Mouse (Mus musculus) neutrophil, adult 5-6 weeks (primary cell): Measurements from ENCODE around the gene Abhd5. TPM values are rescaled to one million over a fixed set of nuclear protein-coding genes. Genes with fewer than 3 reads are reported as not detected.

Source experiments
- ATAC-seq: fragments of 151-379, 151-347 bp; 2 replicates; pipeline ENCODE4 v1.8.0; 2017; ENCODE audit warnings: mild to moderate bottlenecking, moderate TSS enrichment; ENCODE audit not compliant: insufficient number of reproducible peaks, poor library complexity, low FRiP score, severe bottlenecking; ENCODE audit errors: extremely low read depth
- total RNA-seq: library from RNA; stranded (forward); fragments of 200-1000 nt; gene quantifications from 2 replicates; pipeline ENCODE4 v1.2.3, GENCODE M21; 2017

The Abhd5 gene
- total RNA-seq, 1 experiment from 2014 or later, result 26.0 TPM

DNA sequence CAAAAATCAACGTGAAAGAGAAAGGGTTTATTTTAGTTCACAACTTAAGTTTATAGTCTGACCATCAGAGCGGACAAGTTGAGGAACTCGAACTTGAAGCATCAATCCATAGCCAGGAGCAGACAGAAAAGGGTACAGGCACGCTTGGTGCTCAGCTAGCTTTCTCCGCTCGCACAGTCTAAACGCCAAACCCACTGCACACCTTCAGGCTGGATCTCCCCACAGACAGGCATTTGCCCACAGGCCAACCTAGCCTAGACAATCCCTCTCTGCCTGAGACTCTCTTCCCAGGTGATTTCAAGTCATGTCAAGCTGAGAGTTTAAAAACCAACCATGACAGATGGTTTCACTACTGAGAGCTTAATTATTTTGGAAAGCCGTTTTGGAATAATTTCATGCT is 6.8 kb upstream of the Abhd5 start:
- ATAC-seq, result no peak

DNA sequence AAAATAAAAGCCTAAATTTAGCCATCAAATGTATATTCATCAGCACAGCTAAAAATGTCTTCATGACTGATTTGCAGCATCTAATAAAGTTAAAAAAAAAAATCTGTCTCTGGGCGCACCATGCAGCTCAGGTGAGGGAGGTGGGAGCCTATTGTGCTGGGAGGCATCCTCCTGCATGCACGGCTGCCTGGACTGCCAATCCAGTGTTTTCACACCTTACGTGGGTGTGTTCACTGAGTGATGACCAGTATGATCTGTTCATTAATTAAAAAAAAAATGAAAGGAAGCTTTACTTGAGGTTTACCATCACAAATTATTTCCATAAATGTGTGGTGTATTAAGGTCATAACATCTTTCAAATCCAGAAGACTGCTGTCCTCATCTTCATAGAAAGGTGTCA is 6.1 kb upstream of the Abhd5 start:
- no peak for ATAC-seq

DNA sequence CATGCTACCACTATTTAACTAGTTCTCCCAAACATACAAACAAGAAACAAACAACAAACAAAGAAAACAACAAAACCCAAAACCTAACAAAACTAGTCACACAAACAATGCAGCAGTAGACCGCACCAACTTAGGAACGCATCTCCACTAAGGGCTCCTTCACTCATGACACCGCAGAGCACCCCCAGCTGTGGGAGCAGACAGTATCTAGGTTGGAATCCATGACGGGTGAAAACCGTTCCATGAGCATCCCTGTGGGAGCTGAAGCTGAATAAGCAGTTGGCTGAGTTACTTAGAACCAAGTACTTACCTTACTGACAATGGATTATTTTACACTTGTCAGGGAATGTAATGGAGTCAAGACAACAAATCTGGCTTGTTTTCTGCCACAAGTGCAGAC is 5.3 kb upstream of the Abhd5 start:
- no peak for ATAC-seq

GRCm38 (mm10) chr9:122347882-122348281 is 3.5 kb upstream of the Abhd5 start:
- no peak for ATAC-seq

DNA sequence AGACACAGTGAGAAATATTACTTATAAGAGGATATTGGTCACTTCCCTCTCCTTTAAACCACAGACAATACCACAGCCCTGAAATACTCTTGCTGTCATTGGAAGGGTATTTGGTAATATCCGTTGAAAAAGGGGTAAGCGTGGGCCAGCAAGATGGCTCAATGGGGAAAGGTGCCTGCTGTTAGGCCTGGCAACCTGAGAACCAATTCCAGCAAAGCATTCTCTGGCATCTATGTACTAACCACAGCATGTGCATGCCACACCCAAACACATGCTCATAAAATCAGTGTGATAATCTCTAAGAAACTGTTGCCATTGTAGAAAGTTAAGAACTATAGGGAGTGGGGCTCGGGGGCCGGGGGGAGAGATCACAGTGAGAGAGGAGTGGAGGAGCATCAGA is 2.1 kb upstream of the Abhd5 start:
- ATAC-seq, result peak; percentile 68

GRCm38 (mm10) chr9:122350396-122351130 is 845 bp upstream of the Abhd5 start:
- ATAC-seq, result no peak

DNA sequence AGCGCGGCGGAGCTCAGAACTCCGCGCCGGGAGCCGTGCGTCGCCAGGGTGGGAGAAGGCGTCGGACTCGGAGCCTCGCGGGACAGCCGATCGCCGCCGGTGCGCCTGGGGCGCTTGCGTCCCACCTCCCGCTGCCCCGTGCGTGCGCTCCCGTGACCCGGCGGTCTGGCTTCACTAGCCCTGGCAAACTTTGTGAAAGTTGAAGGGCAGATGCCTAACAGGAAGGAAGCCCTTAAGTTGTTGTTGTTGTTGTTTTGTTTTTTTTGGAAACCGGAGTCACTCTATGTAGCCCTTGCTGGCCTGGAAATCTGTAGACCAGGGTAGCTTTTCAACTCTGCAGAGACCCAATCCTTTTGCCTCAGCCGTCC is 601 bp downstream of the Abhd5 start:
- ATAC-seq, result no peak

GRCm38 (mm10) chr9:122352911-122353310 is 1.5 kb downstream of the Abhd5 start:
- ATAC-seq, result no peak

DNA sequence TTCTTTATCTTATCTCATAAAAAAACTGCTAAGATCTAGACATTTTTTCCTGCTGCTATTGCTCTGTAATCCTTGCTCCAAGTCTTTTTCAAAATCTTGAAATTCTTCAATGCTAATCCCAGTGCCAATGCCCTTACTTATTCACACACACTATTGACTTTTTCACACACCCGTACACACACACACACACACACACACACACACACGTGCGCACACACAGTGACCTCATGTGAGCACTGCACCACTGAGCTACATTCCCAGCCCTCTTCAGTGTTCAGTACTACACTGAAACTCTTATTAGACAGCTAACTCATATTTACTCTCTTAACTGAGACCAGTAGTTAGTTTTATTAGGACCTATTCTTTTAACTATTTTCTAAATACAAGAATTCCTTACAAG is 2.8 kb downstream of the Abhd5 start:
- ATAC-seq, result no peak

DNA sequence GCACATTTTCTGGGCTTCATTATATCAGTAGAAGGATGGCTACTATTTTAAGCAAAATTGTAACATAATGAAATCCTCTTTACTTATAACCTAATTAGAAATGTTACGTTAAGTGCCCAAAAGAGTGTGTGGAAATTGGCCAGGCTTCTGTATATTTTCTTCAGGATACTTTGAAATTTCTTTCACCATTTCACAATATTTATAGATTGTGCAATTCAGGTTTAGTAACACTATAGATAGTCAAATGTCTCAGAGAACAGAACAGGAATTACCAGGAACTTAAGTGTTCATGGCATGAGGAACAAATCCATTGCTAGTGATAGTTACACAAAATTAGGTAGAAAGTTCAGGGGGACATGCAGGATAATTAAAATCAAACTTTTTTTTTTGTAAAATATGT is 5.7 kb downstream of the Abhd5 start:
- ATAC-seq, result no peak

GRCm38 (mm10) chr9:122357626-122358025 is 6.2 kb downstream of the Abhd5 start:
- ATAC-seq, result no peak

- ATAC-seq, result no peak
Measured at GRCm38 (mm10) chr9:122364171-122364570, 12.8 kb downstream of the Abhd5 start.

DNA sequence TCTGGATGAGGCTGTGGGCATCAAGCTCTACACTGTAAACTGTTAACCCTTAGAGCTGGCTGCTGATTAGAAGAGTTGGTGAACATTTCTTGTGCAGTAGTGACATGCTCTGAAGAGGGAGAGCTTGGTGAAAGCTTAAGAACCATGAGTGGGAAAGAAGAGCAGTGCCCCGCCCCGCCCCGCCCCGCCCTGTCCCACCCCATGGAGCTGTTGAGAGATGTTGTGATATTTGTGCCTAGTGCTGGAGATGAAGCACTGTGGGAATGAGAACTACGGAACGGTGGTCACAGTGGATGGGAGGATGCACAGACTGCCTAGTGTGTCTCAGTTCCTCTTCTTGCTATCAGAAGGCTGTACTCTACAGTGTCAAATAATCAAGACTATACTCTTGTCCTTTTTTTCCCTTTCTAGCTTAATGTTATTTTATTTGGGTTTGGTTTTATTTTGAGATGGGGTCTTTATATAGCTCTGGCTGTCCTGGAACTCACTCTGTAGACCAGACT is 18.9 kb downstream of the Abhd5 start:
- ATAC-seq, result no peak

DNA sequence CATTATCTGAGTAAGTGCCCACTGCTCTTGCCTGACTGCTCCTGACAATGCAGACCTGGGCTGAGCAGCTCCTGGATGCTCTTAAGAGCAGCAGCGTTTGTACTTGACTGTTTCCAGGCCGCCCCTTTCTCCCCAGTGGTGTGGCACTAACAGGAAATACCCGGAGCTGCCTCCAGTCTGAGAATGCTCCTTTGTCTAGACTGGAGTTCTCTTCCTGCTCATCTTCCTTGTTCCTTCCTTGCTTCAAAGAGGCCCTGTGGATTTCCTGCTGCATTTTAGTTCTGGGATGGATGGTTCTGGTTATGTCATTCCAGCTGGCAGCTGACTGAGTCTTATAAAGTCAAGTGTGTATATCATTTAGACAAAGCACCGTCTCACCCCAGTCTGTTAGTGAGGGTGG is 21.1 kb downstream of the Abhd5 start:
- ATAC-seq, result no peak

DNA sequence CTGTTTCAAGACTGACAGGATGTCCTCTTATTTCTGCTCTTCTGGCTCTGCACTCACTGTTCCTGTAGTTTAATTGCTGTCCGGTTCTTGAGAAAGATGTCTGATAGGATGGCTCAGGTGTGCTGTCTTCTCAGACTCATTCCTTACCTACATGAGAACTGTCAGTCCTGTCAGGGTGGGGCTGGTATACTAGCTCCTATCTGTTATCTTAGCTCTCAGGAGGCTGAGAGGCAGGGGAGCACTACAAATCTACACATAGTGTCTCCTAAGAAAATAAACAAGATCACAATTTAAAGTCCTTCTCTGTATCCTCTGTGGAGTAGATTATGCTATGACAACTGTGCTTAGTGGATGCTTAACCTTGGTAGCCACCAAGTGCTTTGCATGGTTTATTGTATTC is 21.6 kb downstream of the Abhd5 start:
- ATAC-seq, result no peak

DNA sequence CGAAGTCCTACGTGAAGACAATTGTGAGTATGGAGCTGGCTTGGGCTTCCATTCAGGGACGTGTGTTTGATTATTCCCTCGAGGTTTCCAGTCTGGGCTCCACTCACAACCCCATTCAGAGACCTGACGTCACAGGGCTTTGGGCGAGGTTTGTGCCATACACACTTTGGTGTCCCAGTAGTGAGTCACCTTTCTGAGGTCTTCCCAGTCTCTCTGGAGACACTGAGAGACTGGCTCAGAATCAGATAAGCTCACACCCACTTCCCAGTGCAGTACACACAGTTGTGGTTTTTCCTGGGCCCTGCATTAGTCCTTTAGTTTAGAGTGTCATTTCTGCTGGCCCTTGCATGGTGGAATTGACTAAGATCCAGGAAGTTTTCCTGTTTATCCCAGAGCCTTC is 27.6 kb downstream of the Abhd5 start:
- ATAC-seq, result no peak

- ATAC-seq, result no peak
Measured at GRCm38 (mm10) chr9:122380959-122381358, 29.6 kb downstream of the Abhd5 start.

DNA sequence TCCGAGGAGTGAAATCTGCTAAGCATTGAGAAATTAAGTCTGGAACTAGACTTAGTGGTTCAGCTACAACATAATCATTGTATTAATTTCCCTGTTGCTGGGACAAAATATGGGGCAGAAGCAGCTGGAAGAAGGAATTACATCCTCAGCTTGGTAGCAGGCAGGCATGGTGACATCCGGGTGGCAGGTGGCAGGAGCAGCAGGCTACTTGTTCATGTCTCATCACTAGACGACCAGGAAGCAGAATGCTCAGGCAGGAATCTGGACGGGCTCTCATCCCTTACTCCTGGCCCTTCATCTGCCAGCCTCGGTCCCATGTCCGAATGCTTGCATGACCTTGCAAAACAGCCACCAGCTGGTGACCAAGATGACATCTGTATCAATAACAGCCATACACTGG is 30.6 kb downstream of the Abhd5 start:
- no peak for ATAC-seq

DNA sequence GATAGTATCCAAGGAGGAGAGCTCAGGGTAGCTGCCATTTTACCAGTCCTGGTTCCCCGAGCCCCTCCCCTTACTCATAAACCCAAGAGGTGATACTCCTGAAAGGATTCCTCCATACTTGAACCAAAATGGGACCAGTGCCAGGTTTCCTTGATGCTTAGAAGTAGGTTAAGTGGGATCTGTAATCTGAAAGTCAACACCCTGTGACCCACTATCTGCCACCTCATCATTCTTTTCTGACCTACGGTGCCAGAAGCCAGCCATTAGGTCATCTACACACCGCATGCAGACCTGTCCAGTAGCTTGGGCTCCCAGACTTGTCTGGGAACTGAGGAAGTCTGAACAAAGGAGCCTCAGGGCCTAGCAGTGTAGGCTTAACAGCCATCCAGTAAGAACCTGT is 34.6 kb downstream of the Abhd5 start:
- ATAC-seq, result no peak

DNA sequence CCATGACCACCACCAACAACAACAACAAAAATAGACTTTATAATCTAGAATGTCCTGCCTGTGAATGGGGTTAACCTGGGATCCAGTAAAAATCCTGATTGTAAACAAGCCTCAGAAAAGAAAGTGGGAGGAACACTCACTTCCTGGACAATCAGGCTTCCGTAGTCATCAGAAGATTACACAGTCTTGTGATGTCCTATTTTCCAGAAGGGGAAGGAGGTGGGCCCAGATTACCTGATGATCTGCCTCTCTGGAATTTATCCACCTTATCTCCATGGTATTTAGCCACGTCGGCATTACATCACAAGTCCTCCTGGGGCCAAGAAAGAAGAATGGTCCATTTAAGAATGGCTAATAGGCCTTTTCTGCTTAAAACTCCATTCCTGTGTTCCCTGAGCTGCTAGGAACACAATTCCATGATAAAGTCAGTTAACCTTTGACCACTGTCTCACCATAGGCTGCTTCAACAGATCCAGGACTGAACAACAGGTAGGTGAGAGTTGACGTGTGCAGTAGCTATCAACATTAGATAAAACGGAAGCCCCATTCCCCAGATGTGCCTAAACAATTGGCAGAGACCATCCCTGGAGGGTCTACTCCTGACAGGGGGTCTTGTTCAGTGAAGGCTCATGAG is 38.0 kb downstream of the Abhd5 start:
- no peak for ATAC-seq

DNA sequence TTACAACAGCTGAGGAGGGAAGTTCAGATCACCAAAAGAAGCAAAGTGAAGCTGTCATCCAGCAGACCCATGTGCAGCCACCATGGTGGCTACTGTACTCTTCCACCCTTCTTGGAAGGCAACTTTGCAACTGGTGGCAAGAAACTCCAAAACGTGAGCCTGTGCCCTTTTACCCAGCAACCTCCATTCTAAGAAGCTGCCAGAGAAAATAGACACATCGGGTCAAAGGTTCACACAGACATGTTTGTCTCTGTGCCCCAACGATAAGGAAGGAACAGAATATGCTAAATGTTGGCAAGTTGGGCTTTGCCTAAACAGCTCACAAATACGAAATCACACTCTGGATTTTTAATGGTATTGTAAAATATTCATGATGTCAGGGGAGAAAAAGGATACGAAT is 44.4 kb downstream of the Abhd5 start:
- no peak for ATAC-seq
